In the genomic region with DNA sequence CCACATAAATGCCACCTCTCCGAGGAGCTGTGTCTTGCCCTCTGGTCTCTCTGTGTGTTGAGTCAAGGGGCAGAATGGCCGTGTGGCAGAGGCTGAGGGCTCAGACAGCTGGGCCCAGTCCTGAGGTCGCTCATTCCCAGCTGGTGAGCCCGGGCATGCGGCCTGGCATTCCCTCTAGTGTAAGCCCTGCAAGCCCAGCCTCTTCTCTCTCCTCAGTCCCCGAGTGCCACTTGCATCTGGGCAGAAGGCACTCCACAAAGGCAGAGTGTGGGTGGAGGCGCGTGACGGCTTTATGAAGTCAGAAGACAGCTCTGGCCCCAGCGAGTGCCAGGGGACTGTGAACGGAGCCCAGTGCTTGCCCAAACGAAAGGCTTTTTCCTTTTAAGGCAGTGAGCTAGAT, we compare ENCODE assay signal across 12 mouse cellular contexts.
DNase-seq lines count a peak whose midpoint lies in the region; ATAC-seq and TF ChIP-seq lines count a peak whose summit lies in the region.
"Had no signal": no experiment of that assay in that cellular context is flagged by ENCODE, and none has a peak within 500 bp of the region (broad histone marks: within the 10 kb centered on the region; RNA-seq: fewer than 3 reads in every experiment).

No protein-coding gene starts in this region.

- H3K4me1 ChIP-seq in cerebellum, adult 2 months (ENCODE audit: control insufficient read depth, insufficient read depth, low read length), result no peaks in the 10 kb centered on the region; the same call in 1 of the 2 replicates
- H3K4me1 ChIP-seq in lung, adult 2 months (ENCODE audit: control insufficient read depth, insufficient read depth, low read length), result no peaks in the 10 kb centered on the region
- H3K4me1 ChIP-seq in lung, postnatal 0 days (ENCODE audit: insufficient read depth, low read depth, low read length), result no peaks in the 10 kb centered on the region
- H3K4me1 ChIP-seq in stomach, postnatal 0 days (replicated peaks; ENCODE audit: control insufficient read depth, insufficient read depth), result no peaks in the 10 kb centered on the region
- H3K4me1 ChIP-seq: lung, embryonic 15.5 days had no signal

- H3K4me2 ChIP-seq in lung, postnatal 0 days (replicated peaks; ENCODE audit: low read depth, low read length), result no peak overlapping the region
- H3K4me2 ChIP-seq in stomach, postnatal 0 days (replicated peaks; ENCODE audit: low read depth), result no peak overlapping the region
- H3K4me2 ChIP-seq: limb, embryonic 12.5 days; lung, embryonic 15.5 days had no signal

- no peak overlapping the region for H3K27ac ChIP-seq in cerebellum, adult 2 months (ENCODE audit: insufficient read depth, low read length)
- H3K27ac ChIP-seq in lung, postnatal 0 days (ENCODE audit: low read length), result no peak overlapping the region
- 0 out of 2 replicates have a peak overlapping the region, but pooled peaks have one; percentile 30 for H3K27ac ChIP-seq in stomach, postnatal 0 days (replicated peaks)
- H3K27ac ChIP-seq: limb, embryonic 12.5 days; lung, embryonic 15.5 days had no signal

- no peaks in the 10 kb centered on the region for H3K27me3 ChIP-seq in cerebellum, adult 2 months (ENCODE audit: control insufficient read depth, insufficient read depth, low read length)
- H3K27me3 ChIP-seq in lung, postnatal 0 days (replicated peaks; ENCODE audit: insufficient read depth, low read length), result no peaks in the 10 kb centered on the region
- H3K27me3 ChIP-seq in stomach, postnatal 0 days (ENCODE audit: control insufficient read depth, insufficient read depth, low read length), result no peaks in the 10 kb centered on the region
- H3K27me3 ChIP-seq: limb, embryonic 12.5 days; lung, embryonic 15.5 days had no signal

- DNase-seq in cerebellum, adult 9-11 months, result peak; percentile 34
- no peak for DNase-seq in cerebellum, adult 2 months
- DNase-seq in lung, adult 18-20 months, result peak; percentile 6 to 24
- DNase-seq in lung, adult 2 months, result no peak
- peak; percentile 65 for DNase-seq in lung, postnatal 0 days (ENCODE audit: low spot score)
- no peak for DNase-seq in stomach, postnatal 0 days (ENCODE audit: low spot score)
- no peak for DNase-seq in adrenal gland, postnatal 14 days
- DNase-seq in cerebellum, adult 8-10 months, result no peak
- DNase-seq: cerebellum, postnatal 25 days; kidney, adult 11 months had no signal

- H3K9me3 ChIP-seq in lung, postnatal 0 days (ENCODE audit: low read length), result no peaks in the 10 kb centered on the region
- H3K9me3 ChIP-seq in stomach, postnatal 0 days (ENCODE audit: control insufficient read depth, low read length), result no peaks in the 10 kb centered on the region
- H3K9me3 ChIP-seq: limb, embryonic 12.5 days; lung, embryonic 15.5 days had no signal

- TF ChIP-seq CTCF in cerebellum, adult 2 months (IDR thresholded peaks at IDR 0.05; ENCODE audit: borderline replicate concordance, insufficient read depth, low read depth, low read length), result no peak
- no peak for TF ChIP-seq CTCF in lung, adult 2 months (IDR thresholded peaks at IDR 0.05; ENCODE audit: insufficient read depth, low read length)
- TF ChIP-seq CTCF in lung, postnatal 0 days (IDR thresholded peaks at IDR 0.05), result no peak
- TF ChIP-seq CTCF in stomach, postnatal 0 days (IDR thresholded peaks at IDR 0.05; ENCODE audit: low read depth), result no peak

- TF ChIP-seq EP300 in lung, postnatal 0 days (IDR thresholded peaks at IDR 0.05), result no peak
- TF ChIP-seq EP300 in stomach, postnatal 0 days (optimal IDR thresholded peaks at IDR 0.05), result no peak

- H3K36me3 ChIP-seq in lung, postnatal 0 days (ENCODE audit: insufficient read depth, low read length), result no peaks in the 10 kb centered on the region
- H3K36me3 ChIP-seq in stomach, postnatal 0 days (ENCODE audit: control insufficient read depth, insufficient read depth, low read length), result no peaks in the 10 kb centered on the region; the same call in none of the 2 replicates

- no peak overlapping the region for H3K4me3 ChIP-seq in cerebellum, adult 2 months (replicated peaks; ENCODE audit: insufficient read depth, low read depth, low read length)
- no peak overlapping the region for H3K4me3 ChIP-seq in lung, adult 2 months (replicated peaks; ENCODE audit: extremely low read depth, low read depth, low read length)
- H3K4me3 ChIP-seq in lung, postnatal 0 days (ENCODE audit: low read depth, low read length), result no peak overlapping the region
- no peak overlapping the region for H3K4me3 ChIP-seq in stomach, postnatal 0 days (ENCODE audit: low read depth, low read length)
- H3K4me3 ChIP-seq: limb, embryonic 12.5 days; lung, embryonic 15.5 days had no signal

- peak; percentile 83 for ATAC-seq in lung, postnatal 0 days
- ATAC-seq in stomach, postnatal 0 days (ENCODE audit: low FRiP score, low TSS enrichment), result peak; percentile 38; the same call in 1 of the 2 replicates

- no peak overlapping the region for H3K9ac ChIP-seq in lung, postnatal 0 days (replicated peaks; ENCODE audit: low read depth)
- no peak overlapping the region for H3K9ac ChIP-seq in stomach, postnatal 0 days (ENCODE audit: low read length)
- H3K9ac ChIP-seq: limb, embryonic 12.5 days; lung, embryonic 15.5 days had no signal

- TF ChIP-seq POLR2A in cerebellum, adult 2 months (IDR thresholded peaks at IDR 0.05; ENCODE audit: borderline replicate concordance, insufficient read depth, low read length), result no peak
- no peak for TF ChIP-seq POLR2A in lung, adult 2 months (IDR thresholded peaks at IDR 0.05; ENCODE audit: borderline replicate concordance, extremely low read depth, low read depth, low read length)

- WGBS in cerebellum, adult 2 months, result 54% methylated on average over 12 of the region's 12 CpGs
- WGBS in lung, adult 2 months, result 69% methylated on average over 12 of the region's 12 CpGs
- WGBS in lung, postnatal 0 days, result 55% methylated on average over 12 of the region's 12 CpGs
- 67% methylated on average over 12 of the region's 12 CpGs for WGBS in stomach, postnatal 0 days

Comparison
In these comparisons a context has a peak if more than half of its experiments do, and no peak if none do; other contexts are left out.
1. DNase-seq: peak in cerebellum, adult 9-11 months (single experiment), lung, adult 18-20 months (2 of 2) and lung, postnatal 0 days (single experiment); none in cerebellum, adult 2 months (0 of 2), lung, adult 2 months (single experiment), stomach, postnatal 0 days (single experiment), adrenal gland, postnatal 14 days (single experiment) and cerebellum, adult 8-10 months (single experiment).